Mouse (Mus musculus) hindbrain, embryonic 14.5 days (tissue): Measurements from ENCODE around the gene Slc4a5. TPM values are rescaled to one million over a fixed set of nuclear protein-coding genes. Genes with fewer than 3 reads are reported as not detected.

Experiments
- ATAC-seq: fragments of 200-750 bp; cut with Nextera tagmentation; 2 replicates; pipeline ENCODE4 v1.8.0; 2017; ENCODE audit warnings: moderate number of reproducible peaks, mild to moderate bottlenecking, moderate TSS enrichment, moderate library complexity; ENCODE audit not compliant: low FRiP score
- DNase-seq: peaks from one replicate; pipeline ENCODE4 v3.0.0-alpha.2; 2015; ENCODE audit warnings: low spot score
- H3K27ac ChIP-seq: fragments of 300-500 bp; sonication (generic); 2 replicates; pipeline ENCODE4 v1.5.1; 2014; ENCODE audit warnings: mild to moderate bottlenecking, moderate library complexity
- H3K27me3 ChIP-seq: fragments of 300-500 bp; sonication (generic); 2 replicates; pipeline ENCODE4 v1.6.1; 2014; ENCODE audit warnings: mild to moderate bottlenecking, low read length, mixed read lengths; ENCODE audit not compliant: control insufficient read depth, insufficient read depth
- H3K36me3 ChIP-seq: fragments of 300-500 bp; sonication (generic); replicated peaks from 2 replicates; pipeline ENCODE4 v1.6.1; 2014; ENCODE audit not compliant: control insufficient read depth, insufficient read depth
- H3K4me1 ChIP-seq: fragments of 300-500 bp; sonication (generic); replicated peaks from 2 replicates; pipeline ENCODE4 v1.6.1; 2014; ENCODE audit warnings: antibody characterized with exemption, low read length, mixed read lengths; ENCODE audit not compliant: control insufficient read depth, insufficient read depth
- H3K4me2 ChIP-seq: fragments of 300-500 bp; sonication (generic); replicated peaks from 2 replicates; pipeline ENCODE4 v1.6.1; 2014; ENCODE audit warnings: mild to moderate bottlenecking, moderate library complexity
- H3K4me3 ChIP-seq: fragments of 300-500 bp; sonication (generic); replicated peaks from 2 replicates; pipeline ENCODE4 v1.5.1; 2014; ENCODE audit warnings: mild to moderate bottlenecking, low read length
- H3K9ac ChIP-seq: fragments of 300-500 bp; sonication (generic); 2 replicates; pipeline ENCODE4 v1.6.1; 2014
- H3K9me3 ChIP-seq: fragments of 300-500 bp; sonication (generic); 2 replicates; pipeline ENCODE4 v1.6.1; 2016; ENCODE audit warnings: low read length; ENCODE audit not compliant: control insufficient read depth
- WGBS: fragments of 180-500 bp; shearing (Covaris S2); extraction: QIAGEN DNeasy Blood & Tissue Kit; methylation state at CpG from one replicate; pipeline ENCODE4 v1.1.7; 2014; 5-methylcytosine and 5-hydroxymethylcytosine counted together
- polyA plus RNA-seq: library from polyadenylated mRNA; unstranded; fragments of >200 nt; fragmentation: Nextera tagmentation; extraction: Ambion mirVana; gene quantifications from 2 replicates; pipeline ENCODE4 v1.2.1, GENCODE M21; 2014

Slc4a5 gene
- polyA plus RNA-seq, 1 experiment from 2014 or later: 4.8 TPM

GRCm38 (mm10) chr6:83312021-83312420 lies 92.4 kb downstream of the Slc4a5 start:
- H3K4me2 ChIP-seq: no peak overlapping the region
- H3K4me3 ChIP-seq: no peak overlapping the region
- no peak overlapping the region for H3K27ac ChIP-seq
- H3K9me3 ChIP-seq: no peaks in the 10 kb centered on the region
- H3K9ac ChIP-seq: no peak overlapping the region
- no peaks in the 10 kb centered on the region for H3K27me3 ChIP-seq
- ATAC-seq (no peak), DNase-seq (no peak)
- peaks cover 17% of the 10 kb centered on the region; the same call in 1 of the 2 replicates for H3K4me1 ChIP-seq
- WGBS: 95% methylated on average over 7 of the region's 7 CpGs
- peaks cover 49% of the 10 kb centered on the region for H3K36me3 ChIP-seq

GRCm38 (mm10) chr6:83312514-83312913 lies 92.9 kb downstream of the Slc4a5 start:
- ATAC-seq: no peak
- no peaks in the 10 kb centered on the region for H3K27me3 ChIP-seq
- 87% methylated on average over 8 of the region's 8 CpGs for WGBS
- peaks cover 17% of the 10 kb centered on the region; the same call in 1 of the 2 replicates for H3K4me1 ChIP-seq
- peaks cover 46% of the 10 kb centered on the region for H3K36me3 ChIP-seq
- no peak for DNase-seq
- H3K4me2 ChIP-seq: no peak overlapping the region
- no peaks in the 10 kb centered on the region for H3K9me3 ChIP-seq
- H3K27ac ChIP-seq: no peak overlapping the region
- no peak overlapping the region for H3K4me3 ChIP-seq
- no peak overlapping the region for H3K9ac ChIP-seq

DNA sequence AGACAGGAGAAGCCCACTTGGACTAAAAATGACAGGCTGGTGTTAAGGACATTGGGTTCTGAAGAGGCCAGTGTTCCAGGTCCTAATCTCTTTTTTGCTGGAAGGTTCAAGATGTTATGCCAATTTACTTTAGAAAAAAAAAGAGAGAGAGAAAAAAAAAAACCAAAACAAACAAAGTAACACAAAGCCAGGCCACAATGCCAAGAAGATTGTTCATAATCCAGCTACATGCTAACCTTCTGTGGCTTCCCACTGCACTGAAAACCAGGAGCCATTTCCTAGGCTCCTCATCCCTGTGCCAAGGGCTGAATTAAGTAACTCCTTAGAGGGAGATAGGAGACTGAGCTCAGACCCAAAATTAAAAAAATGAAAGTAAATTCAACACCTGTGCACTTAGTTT lies 95.7 kb downstream of the Slc4a5 start:
- no peak overlapping the region for H3K9ac ChIP-seq
- peak overlapping the region; percentile 80 for H3K4me2 ChIP-seq
- no peak overlapping the region for H3K4me3 ChIP-seq
- DNase-seq (no peak), ATAC-seq (no peak)
- peaks cover 17% of the 10 kb centered on the region; the same call in 1 of the 2 replicates for H3K4me1 ChIP-seq
- no peak overlapping the region for H3K27ac ChIP-seq
- no peaks in the 10 kb centered on the region for H3K9me3 ChIP-seq
- peaks cover 25% of the 10 kb centered on the region for H3K36me3 ChIP-seq
- H3K27me3 ChIP-seq: no peaks in the 10 kb centered on the region

DNA sequence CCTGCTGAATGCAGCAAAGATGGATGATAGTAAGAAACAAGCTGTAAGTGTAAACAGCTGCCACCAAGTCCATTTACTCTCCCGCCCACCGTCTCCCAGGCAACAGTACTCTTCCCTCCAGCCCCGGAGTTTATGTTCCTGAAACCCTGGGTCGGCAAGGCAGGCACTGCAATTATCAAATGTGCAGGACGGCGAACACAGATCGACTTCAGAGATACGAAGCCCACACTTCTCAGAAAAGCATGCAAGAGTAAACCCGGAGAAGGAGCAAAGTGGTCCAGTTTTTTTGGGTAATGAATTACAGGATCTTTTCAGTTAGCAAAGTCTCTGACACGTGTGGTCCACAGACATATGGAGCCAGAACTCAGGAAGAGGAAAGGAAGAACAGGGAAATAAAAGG lies 96.4 kb downstream of the Slc4a5 start:
- Histone ChIP-seq H3K4me1 (peaks cover 17% of the 10 kb centered on the region; the same call in 1 of the 2 replicates), H3K4me2 (peak overlapping the region; percentile 80), H3K9ac (0 out of 2 replicates have a peak overlapping the region, but pooled peaks have one; percentile 8), H3K9me3 (no peaks in the 10 kb centered on the region), H3K27ac (no peak overlapping the region), H3K4me3 (no peak overlapping the region; the same call in 1 of the 2 replicates), H3K36me3 (peaks cover 18% of the 10 kb centered on the region), H3K27me3 (no peaks in the 10 kb centered on the region)
- ATAC-seq: no peak
- WGBS: 6% methylated on average over 10 of the region's 10 CpGs
- no peak for DNase-seq

- Histone ChIP-seq H3K4me2 (peak overlapping the region; percentile 80), H3K9me3 (no peaks in the 10 kb centered on the region), H3K4me1 (peaks cover 17% of the 10 kb centered on the region; the same call in 1 of the 2 replicates), H3K27ac (peak overlapping the region; percentile 78), H3K27me3 (no peaks in the 10 kb centered on the region), H3K9ac (peak overlapping the region; percentile 89), H3K4me3 (peak overlapping the region; percentile 98), H3K36me3 (peaks cover 6% of the 10 kb centered on the region)
- ATAC-seq (peak; percentile 99), DNase-seq (peak; percentile 93)
- under 1% methylated on average over 51 of the region's 52 CpGs for WGBS
Observed at GRCm38 (mm10) chr6:83317108-83317741, 97.6 kb downstream of the Slc4a5 start.

- no peak overlapping the region for H3K27ac ChIP-seq
- H3K9me3 ChIP-seq: no peaks in the 10 kb centered on the region
- H3K4me1 ChIP-seq: peaks cover 11% of the 10 kb centered on the region
- no peak overlapping the region for H3K4me3 ChIP-seq
- 68% methylated on average over 1 of the region's 1 CpGs for WGBS
- H3K9ac ChIP-seq: no peak overlapping the region
- H3K36me3 ChIP-seq: no peaks in the 10 kb centered on the region
- H3K4me2 ChIP-seq: no peak overlapping the region
- ATAC-seq: no peak
- no peak for DNase-seq
- H3K27me3 ChIP-seq: no peaks in the 10 kb centered on the region
Observed at GRCm38 (mm10) chr6:83321927-83322326, 102.3 kb downstream of the Slc4a5 start.

DNA sequence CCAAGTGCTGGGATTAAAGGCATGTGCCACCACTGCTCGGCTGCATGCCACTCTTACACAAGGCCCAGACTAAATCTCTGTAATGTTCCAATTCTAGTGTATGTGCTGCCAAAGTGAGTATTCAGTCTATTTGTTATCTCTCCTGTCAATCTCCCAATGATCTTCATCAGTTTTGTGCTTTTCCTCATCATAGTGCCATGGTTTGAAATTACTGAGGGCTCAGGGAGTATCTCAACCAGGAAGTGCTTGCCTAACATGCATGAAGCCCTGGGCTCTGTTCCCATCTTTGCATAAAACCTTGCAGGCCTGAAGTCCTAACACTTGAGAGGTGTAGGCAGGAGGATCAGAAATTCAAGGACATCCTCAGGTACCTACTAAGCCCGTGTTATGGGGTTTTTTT lies 103.2 kb downstream of the Slc4a5 start:
- Histone ChIP-seq H3K4me3 (no peak overlapping the region), H3K4me1 (peaks cover 17% of the 10 kb centered on the region), H3K9ac (no peak overlapping the region), H3K27me3 (no peaks in the 10 kb centered on the region), H3K27ac (no peak overlapping the region), H3K36me3 (no peaks in the 10 kb centered on the region), H3K9me3 (no peaks in the 10 kb centered on the region), H3K4me2 (no peak overlapping the region)
- ATAC-seq (no peak), DNase-seq (no peak)
- WGBS: 72% methylated on average over 2 of the region's 2 CpGs

DNA sequence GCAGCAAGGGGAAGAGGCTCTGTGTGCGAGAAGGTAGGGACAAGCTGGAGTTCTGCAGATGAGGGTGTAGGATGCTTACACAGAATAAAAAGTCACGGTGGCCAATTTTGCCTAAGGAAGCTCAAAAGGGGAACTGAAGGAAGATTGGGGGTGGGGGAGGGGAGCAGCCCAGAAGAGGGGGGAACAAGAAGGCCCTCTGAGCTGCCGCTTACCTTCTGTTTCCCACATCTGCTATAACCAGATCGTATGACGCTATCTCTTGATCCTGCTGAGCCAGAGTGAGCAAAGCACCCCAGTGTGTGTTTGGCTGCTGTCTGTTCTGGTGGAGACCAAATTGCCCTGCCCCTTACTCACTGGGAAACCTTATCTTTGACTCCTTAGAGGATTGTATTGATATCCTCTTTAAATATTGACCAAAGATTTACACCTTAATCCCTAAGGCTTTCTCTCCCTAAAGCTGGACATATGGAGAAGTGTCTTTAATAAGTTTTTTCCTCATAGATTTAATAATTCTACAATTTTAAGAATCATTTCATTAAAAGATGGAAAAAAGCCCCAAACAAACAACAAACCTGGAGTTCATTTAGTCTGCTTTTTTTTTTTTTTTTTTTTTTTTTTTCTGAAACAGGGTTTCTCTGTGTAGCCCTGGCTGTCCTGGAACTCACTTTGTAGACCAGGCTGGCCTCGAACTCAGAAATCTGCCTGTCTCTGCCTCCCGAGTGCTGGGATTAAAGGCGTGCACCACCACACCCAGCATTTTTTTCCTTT lies 104.2 kb downstream of the Slc4a5 start:
- Histone ChIP-seq H3K9ac (no peak overlapping the region), H3K36me3 (no peaks in the 10 kb centered on the region), H3K4me2 (no peak overlapping the region), H3K9me3 (no peaks in the 10 kb centered on the region), H3K27me3 (no peaks in the 10 kb centered on the region), H3K27ac (no peak overlapping the region), H3K4me3 (no peak overlapping the region), H3K4me1 (peaks cover 18% of the 10 kb centered on the region)
- 75% methylated on average over 8 of the region's 8 CpGs for WGBS
- DNase-seq (no peak), ATAC-seq (no peak)

- peak; percentile 93 for DNase-seq
- H3K4me2 ChIP-seq: peak within 1 kb of the TSS; percentile 75
- peaks cover 15% of the 10 kb centered on the region for H3K36me3 ChIP-seq
- H3K9ac ChIP-seq: peak within 1 kb of the TSS; percentile 87
- WGBS: 1% methylated on average over 62 of the region's 65 CpGs
- H3K27ac ChIP-seq: peak within 1 kb of the TSS; percentile 85
- H3K4me1 ChIP-seq: peaks cover 18% of the 10 kb centered on the region
- no peaks in the 10 kb centered on the region for H3K27me3 ChIP-seq
- peak within 1 kb of the TSS; percentile 74 for H3K4me3 ChIP-seq
- H3K9me3 ChIP-seq: no peaks in the 10 kb centered on the region
- peak; percentile 97 for ATAC-seq
Observed at GRCm38 (mm10) chr6:83325525-83326393, 106.1 kb downstream of the Slc4a5 start, which contains the start of the genes Mthfd2 and Mob1a. Mthfd2 (minus strand) TSS chr6:83325908. Mob1a (plus strand) TSS chr6:83326016.
